Mouse (Mus musculus) spleen, adult 2 months (tissue): Measurements from ENCODE around the gene Cfap77. TPM values are rescaled to one million over a fixed set of nuclear protein-coding genes. Genes with fewer than 3 reads are reported as not detected.

Source experiments
- DNase-seq, 2 experiments: peaks; one replicate each; pipeline versions ENCODE4 v3.0.0 to v3.0.0-alpha.2; 2012 to 2021; ENCODE audit warnings: low spot score in 2 of 2, low read depth in 1 of 2
- H3K27ac ChIP-seq: fragments of 200-500 bp; 2 replicates; pipeline ENCODE4 v1.5.1; 2012; ENCODE audit warnings: low read length, inconsistent platforms; ENCODE audit not compliant: insufficient read depth
- H3K27me3 ChIP-seq: fragments of 200-500 bp; 2 replicates; pipeline ENCODE4 v1.6.1; 2012; ENCODE audit warnings: mild to moderate bottlenecking, moderate library complexity, low read length, inconsistent platforms; ENCODE audit not compliant: control insufficient read depth, insufficient read depth
- H3K36me3 ChIP-seq: fragments of 200-500 bp; 2 replicates; pipeline ENCODE4 v1.6.1; 2012; ENCODE audit warnings: mild to moderate bottlenecking, low read length, inconsistent platforms; ENCODE audit not compliant: control insufficient read depth, insufficient read depth
- H3K4me1 ChIP-seq: fragments of 200-500 bp; 2 replicates; pipeline ENCODE4 v1.6.1; 2011; ENCODE audit warnings: inconsistent platforms; ENCODE audit not compliant: control insufficient read depth, insufficient read depth, insufficient read length
- H3K4me3 ChIP-seq: fragments of 200-500 bp; 2 replicates; pipeline ENCODE4 v1.5.1; 2011; ENCODE audit warnings: mild to moderate bottlenecking, inconsistent platforms; ENCODE audit not compliant: insufficient read depth, insufficient read length; ENCODE audit errors: extremely low read depth
- CTCF ChIP-seq: fragments of 200-500 bp; IDR thresholded peaks from 2 replicates; pipeline ENCODE4 v1.5.1; 2011; ENCODE audit warnings: mild to moderate bottlenecking, inconsistent platforms; ENCODE audit not compliant: insufficient read depth, insufficient read length, insufficient replicate concordance; ENCODE audit errors: extremely low read depth
- POLR2A ChIP-seq: fragments of 200-500 bp; IDR thresholded peaks from 2 replicates; pipeline ENCODE4 v1.6.1; 2011; ENCODE audit warnings: low read depth, low read length, inconsistent platforms
- WGBS: fragments of 180-500 bp; shearing (Covaris S2); methylation state at CpG from one replicate; pipeline ENCODE4 v1.1.7; 2018; 5-methylcytosine and 5-hydroxymethylcytosine counted together
- polyA plus RNA-seq: library from polyadenylated mRNA; depleted of rRNA; stranded (reverse); fragments of >200 nt; gene quantifications from 2 replicates; pipeline ENCODE4 v1.2.3, GENCODE M21; 2012

The Cfap77 gene
- polyA plus RNA-seq, 1 experiment: 0.29 TPM

DNA sequence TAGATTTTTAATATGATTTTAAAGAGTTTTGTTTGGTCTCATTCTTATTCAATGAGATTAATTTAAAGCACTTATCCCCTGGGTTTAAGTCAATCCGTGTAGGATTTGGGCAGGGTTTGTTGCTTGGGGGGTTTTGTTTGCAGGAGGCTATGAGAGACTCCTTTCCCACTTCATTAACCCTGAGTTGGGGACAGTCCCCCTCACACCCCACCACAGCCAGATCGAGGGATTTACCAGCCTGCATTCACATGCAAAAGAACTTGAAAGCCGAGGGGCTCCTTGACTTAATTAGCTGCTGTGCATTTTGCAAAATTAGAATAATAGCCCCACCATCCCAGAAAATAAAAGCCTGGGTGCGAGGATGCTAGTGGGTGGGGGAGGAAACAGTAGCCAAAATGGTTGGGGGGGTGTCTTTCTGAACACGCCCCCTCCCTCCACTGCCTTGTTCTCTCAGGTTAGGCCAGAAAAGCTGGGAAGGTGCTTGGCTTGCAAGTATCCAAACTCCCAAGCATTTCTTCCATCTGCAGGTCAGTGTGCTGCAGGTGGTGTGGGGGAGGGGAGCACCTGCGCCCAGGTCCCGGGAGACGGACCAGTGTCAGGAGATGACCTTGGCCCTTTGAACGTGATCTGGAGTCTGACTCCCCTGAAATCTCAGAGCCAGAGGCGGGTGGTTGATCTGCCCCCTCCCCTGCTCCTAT lies 147.0 kb downstream of the Cfap77 start:
- no peak for DNase-seq
- H3K27me3 ChIP-seq: peaks cover 35% of the 10 kb centered on the region
- no peak overlapping the region for H3K27ac ChIP-seq
- H3K4me3 ChIP-seq: no peak overlapping the region
- peaks cover 7% of the 10 kb centered on the region for H3K36me3 ChIP-seq
- no peaks in the 10 kb centered on the region for H3K4me1 ChIP-seq
- TF ChIP-seq POLR2A: no peak
- TF ChIP-seq CTCF: no peak
- 34% methylated on average over 10 of the region's 10 CpGs for WGBS

DNA sequence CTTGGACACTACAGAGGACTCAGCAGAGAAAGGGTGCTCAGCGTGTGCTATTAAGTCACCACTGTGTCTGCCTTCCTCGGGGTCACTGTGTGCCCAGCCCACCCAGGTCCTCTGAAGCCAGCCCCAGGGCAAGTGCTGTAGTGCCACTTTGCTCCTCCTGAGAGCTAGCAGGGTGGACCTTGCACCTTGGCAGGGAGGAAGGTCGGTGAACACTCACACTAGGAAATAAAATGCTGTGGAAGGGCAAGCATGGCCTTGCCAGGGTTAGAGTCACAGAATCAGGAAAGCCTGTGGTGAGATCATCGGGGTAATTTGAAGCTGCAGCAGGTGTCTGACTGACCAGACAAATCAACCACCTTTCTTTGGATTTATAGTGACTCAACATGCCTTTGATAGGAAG lies 149.3 kb downstream of the Cfap77 start:
- no peaks in the 10 kb centered on the region for H3K4me1 ChIP-seq
- TF ChIP-seq CTCF (no peak), POLR2A (no peak)
- H3K27ac ChIP-seq: no peak overlapping the region
- WGBS: 78% methylated on average over 4 of the region's 4 CpGs
- H3K4me3 ChIP-seq: no peak overlapping the region
- DNase-seq: no peak
- H3K36me3 ChIP-seq: peaks cover 10% of the 10 kb centered on the region
- H3K27me3 ChIP-seq: peaks cover 20% of the 10 kb centered on the region

DNA sequence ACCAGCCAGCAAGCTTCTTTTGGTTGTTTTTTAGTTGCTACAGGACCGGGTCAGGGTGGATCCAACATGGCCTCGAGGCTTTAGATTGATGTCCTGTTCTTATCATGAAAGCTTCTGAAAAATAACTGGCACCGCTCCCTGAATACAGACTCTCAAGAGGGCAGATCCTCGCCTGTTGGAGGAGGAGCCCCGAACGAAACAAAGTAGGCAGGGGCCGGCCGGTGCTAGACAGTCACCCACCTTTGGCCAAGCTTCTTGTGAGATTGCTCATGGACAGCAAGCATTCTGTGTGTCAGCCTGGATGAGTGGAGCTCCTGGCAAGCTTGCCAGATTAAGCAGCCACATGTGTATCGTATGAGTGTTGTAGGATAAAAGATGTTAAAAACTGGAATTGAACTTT lies 150.1 kb downstream of the Cfap77 start:
- peaks cover 13% of the 10 kb centered on the region for H3K36me3 ChIP-seq
- 86% methylated on average over 9 of the region's 9 CpGs for WGBS

DNA sequence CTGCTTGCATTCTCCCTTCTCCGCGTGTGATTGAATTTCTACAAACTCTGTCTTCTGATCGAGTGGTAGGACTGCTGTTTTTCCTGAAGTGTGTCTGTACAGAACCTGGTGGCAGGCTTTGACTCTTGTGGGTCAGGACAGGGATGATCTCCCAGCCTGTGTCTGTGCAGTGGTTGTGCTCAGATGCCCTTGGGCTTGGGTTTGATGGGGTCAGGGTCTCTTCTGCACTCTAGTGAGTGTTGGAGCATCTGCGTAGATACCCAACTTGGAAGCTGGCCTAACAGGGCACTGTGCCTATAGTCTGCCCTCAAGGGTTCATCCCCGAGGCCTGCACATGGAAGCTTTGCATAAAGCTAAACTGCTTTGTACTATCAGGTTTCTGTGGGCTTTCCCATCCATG lies 151.0 kb downstream of the Cfap77 start:
- Histone ChIP-seq H3K27ac (no peak overlapping the region), H3K36me3 (peaks cover 13% of the 10 kb centered on the region), H3K4me3 (no peak overlapping the region), H3K4me1 (no peaks in the 10 kb centered on the region), H3K27me3 (peaks cover 9% of the 10 kb centered on the region)
- DNase-seq: no peak
- TF ChIP-seq CTCF (no peak), POLR2A (no peak)
- 92% methylated on average over 5 of the region's 5 CpGs for WGBS

More for the DNA sequence above, 150.1 kb downstream of the Cfap77 start:
- Histone ChIP-seq H3K27ac (no peak overlapping the region), H3K27me3 (peaks cover 15% of the 10 kb centered on the region), H3K4me3 (no peak overlapping the region), H3K4me1 (no peaks in the 10 kb centered on the region)
- no peak for DNase-seq
- TF ChIP-seq CTCF (no peak), POLR2A (no peak)

DNA sequence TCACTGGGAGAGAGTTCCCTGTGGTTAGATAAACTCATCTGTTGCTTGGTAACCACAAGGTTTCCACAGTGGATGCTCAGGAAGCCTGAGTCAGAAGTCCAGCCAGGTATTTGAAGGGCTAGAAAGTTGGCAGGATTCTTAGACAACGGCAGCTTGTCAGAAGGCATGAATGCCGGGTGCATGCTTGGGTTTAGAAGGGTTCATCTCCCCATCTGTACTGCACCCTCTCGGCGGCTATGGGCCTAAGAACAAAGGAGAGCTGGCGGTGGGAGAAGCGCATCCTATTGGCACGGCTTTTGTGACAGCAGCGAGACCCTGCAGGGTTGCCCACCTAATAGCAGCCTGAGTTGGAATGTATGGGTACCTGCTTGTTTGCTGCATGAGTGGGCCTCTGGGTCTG lies 152.6 kb downstream of the Cfap77 start:
- no peaks in the 10 kb centered on the region for H3K4me1 ChIP-seq
- WGBS: 97% methylated on average over 8 of the region's 8 CpGs
- H3K4me3 ChIP-seq: no peak overlapping the region
- no peak for DNase-seq
- TF ChIP-seq POLR2A (no peak), CTCF (no peak)
- no peaks in the 10 kb centered on the region for H3K27me3 ChIP-seq
- peaks cover 13% of the 10 kb centered on the region for H3K36me3 ChIP-seq
- H3K27ac ChIP-seq: no peak overlapping the region

DNA sequence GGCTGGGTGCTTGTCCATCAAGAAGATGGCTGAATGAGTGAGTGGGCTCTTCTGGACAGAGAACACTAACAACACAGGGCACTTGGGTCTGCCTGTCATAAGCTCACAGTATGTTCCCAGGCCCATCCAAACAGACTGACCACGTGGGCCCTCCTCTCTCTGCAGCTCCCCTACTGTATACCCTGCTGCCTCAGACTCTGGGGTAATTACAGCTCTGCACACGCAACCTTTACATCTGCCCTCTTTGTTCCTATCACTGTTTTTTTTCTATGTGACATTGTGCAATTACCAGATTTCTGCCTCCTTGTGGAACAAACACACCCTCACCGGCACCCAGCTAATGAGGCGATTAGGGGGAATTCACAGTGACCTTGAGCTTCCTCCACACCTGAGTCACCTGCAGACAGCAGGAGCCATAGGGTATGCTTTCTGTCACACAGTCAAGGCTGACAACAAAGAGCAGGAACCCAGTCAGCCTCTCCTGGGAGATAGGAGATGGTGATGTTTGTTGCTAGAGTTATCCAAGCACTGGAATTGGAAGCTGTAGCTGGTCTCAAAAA lies 157.4 kb downstream of the Cfap77 start:
- Histone ChIP-seq H3K27me3 (no peaks in the 10 kb centered on the region), H3K4me3 (no peak overlapping the region), H3K27ac (no peak overlapping the region), H3K36me3 (peaks cover 21% of the 10 kb centered on the region), H3K4me1 (no peaks in the 10 kb centered on the region)
- DNase-seq: no peak
- TF ChIP-seq CTCF (no peak), POLR2A (no peak)
- 90% methylated on average over 4 of the region's 4 CpGs for WGBS

DNA sequence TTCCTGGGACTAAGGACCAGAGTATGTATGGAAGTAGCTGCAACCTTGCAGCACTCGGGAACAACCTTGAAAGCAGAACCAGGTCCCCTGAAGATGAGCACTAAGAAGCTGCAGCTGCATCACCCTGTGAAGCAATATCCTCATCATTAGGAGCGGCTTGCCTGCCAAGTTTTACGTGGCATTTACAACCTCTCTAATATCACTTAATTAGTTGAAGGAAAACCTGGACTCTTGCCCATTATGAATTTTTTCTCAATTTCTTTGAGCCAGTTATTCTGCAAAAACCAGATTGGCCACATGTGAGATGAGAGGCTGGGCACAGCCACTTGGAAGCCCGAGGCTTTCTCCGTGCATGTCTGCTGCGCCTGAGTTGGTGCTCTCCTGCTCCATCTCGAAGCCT lies 159.0 kb downstream of the Cfap77 start:
- H3K27ac ChIP-seq: no peak overlapping the region
- no peaks in the 10 kb centered on the region for H3K4me1 ChIP-seq
- no peak overlapping the region for H3K4me3 ChIP-seq
- H3K36me3 ChIP-seq: peaks cover 22% of the 10 kb centered on the region
- TF ChIP-seq CTCF: no peak
- no peak for TF ChIP-seq POLR2A
- no peak for DNase-seq
- 90% methylated on average over 7 of the region's 7 CpGs for WGBS
- H3K27me3 ChIP-seq: no peaks in the 10 kb centered on the region
